Mouse (Mus musculus) olfactory bulb, adult 2 months (tissue): ENCODE measurements at regions not wholly inside any gene's neighbourhood (a gene's known extent, or its start where the extent isn't known, plus 50 kb on each side); places are given as distances from the start of the nearest gene placed in this dataset.
"Not testable (repeated sequence)": the region's sequence is repeated elsewhere in the genome, so short reads cannot be mapped to it uniquely, and the experiment has no call there.

Experiments used
- CTCF ChIP-seq: fragments of 200-500 bp; IDR thresholded peaks from 2 replicates; pipeline ENCODE4 v1.5.1; 2012; ENCODE audit warnings: low read depth, mild to moderate bottlenecking, low read length, moderate library complexity; ENCODE audit not compliant: insufficient read depth
- POLR2A ChIP-seq: fragments of 200-500 bp; IDR thresholded peaks from 2 replicates; pipeline ENCODE4 v1.6.1; 2012; ENCODE audit warnings: mild to moderate bottlenecking, low read depth, low read length, moderate library complexity; ENCODE audit not compliant: insufficient read depth

DNA sequence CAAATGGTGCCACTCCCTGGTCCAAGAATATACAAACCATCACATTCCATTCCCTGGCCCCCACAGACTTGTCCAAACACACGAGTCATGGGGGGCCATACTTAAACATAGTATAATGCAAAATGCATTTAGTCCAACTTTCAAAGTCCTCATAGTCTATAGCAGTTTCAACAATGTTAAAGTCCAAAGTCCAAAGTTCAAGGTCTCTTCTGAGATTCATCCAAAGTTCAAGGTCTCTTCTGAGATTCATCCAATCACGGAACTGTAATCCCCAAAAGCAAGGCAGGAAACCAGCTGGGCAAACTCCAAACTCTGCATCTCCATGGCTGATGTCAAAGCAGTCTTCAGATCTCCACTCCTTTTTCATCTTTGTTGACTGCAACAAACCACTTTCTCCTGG is 78.4 kb upstream of the Adtrp start:
- TF ChIP-seq POLR2A, CTCF: not testable (repeated sequence)
